Mouse (Mus musculus) spleen, adult 2 months (tissue): ENCODE data around the gene Irf4. TPM values are rescaled to one million over a fixed set of nuclear protein-coding genes. Genes with fewer than 3 reads are reported as not detected.
A peak's percentile ranks its signal among the peaks of the same experiment; 100 is the strongest.

Source experiments
- DNase-seq, 2 experiments: peaks; one replicate each; pipeline versions ENCODE4 v3.0.0 to v3.0.0-alpha.2; 2012 to 2021; ENCODE audit warnings: low spot score in 2 of 2, low read depth in 1 of 2
- H3K27ac ChIP-seq: fragments of 200-500 bp; 2 replicates; pipeline ENCODE4 v1.5.1; 2012; ENCODE audit warnings: low read length, inconsistent platforms; ENCODE audit not compliant: insufficient read depth
- H3K27me3 ChIP-seq: fragments of 200-500 bp; 2 replicates; pipeline ENCODE4 v1.6.1; 2012; ENCODE audit warnings: mild to moderate bottlenecking, moderate library complexity, low read length, inconsistent platforms; ENCODE audit not compliant: control insufficient read depth, insufficient read depth
- H3K36me3 ChIP-seq: fragments of 200-500 bp; 2 replicates; pipeline ENCODE4 v1.6.1; 2012; ENCODE audit warnings: mild to moderate bottlenecking, low read length, inconsistent platforms; ENCODE audit not compliant: control insufficient read depth, insufficient read depth
- H3K4me1 ChIP-seq: fragments of 200-500 bp; 2 replicates; pipeline ENCODE4 v1.6.1; 2011; ENCODE audit warnings: inconsistent platforms; ENCODE audit not compliant: control insufficient read depth, insufficient read depth, insufficient read length
- H3K4me3 ChIP-seq: fragments of 200-500 bp; 2 replicates; pipeline ENCODE4 v1.5.1; 2011; ENCODE audit warnings: mild to moderate bottlenecking, inconsistent platforms; ENCODE audit not compliant: insufficient read depth, insufficient read length; ENCODE audit errors: extremely low read depth
- CTCF ChIP-seq: fragments of 200-500 bp; IDR thresholded peaks from 2 replicates; pipeline ENCODE4 v1.5.1; 2011; ENCODE audit warnings: mild to moderate bottlenecking, inconsistent platforms; ENCODE audit not compliant: insufficient read depth, insufficient read length, insufficient replicate concordance; ENCODE audit errors: extremely low read depth
- POLR2A ChIP-seq: fragments of 200-500 bp; IDR thresholded peaks from 2 replicates; pipeline ENCODE4 v1.6.1; 2011; ENCODE audit warnings: low read depth, low read length, inconsistent platforms
- WGBS: fragments of 180-500 bp; shearing (Covaris S2); methylation state at CpG from one replicate; pipeline ENCODE4 v1.1.7; 2018; 5-methylcytosine and 5-hydroxymethylcytosine counted together
- polyA plus RNA-seq: library from polyadenylated mRNA; depleted of rRNA; stranded (reverse); fragments of >200 nt; gene quantifications from 2 replicates; pipeline ENCODE4 v1.2.3, GENCODE M21; 2012

The Irf4 gene
- polyA plus RNA-seq, 1 experiment: 16.2 TPM

DNA sequence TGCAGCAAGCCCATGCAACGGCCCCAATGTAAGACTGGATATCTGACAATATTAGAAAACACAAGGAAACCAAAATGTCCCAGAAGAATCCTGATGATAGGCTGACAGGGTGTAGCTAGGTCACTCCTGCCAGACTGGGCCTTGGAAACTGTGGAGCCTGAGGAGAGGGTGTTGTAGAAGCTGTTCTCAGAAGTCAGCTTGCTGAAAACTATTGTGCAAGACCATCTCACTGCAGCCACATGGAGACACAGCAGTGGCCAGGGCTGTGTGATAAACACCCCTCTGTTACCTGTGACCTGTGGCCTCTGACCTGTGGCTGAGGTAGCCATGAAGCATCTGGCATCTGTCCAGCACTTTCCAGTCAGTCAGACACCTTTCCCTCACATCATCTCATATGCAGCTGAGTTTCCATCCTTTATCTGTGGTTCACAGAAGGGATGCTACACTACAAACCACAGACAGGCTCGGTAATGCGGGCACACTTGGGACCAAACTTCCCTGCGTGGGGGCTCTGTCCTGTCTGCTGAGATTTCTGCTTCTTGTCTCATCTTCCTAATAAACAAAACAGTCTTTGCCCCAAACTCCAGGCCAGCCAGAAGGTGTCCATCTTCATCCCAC is 36.5 kb downstream of the Irf4 start:
- H3K27ac ChIP-seq: no peak overlapping the region
- H3K36me3 ChIP-seq: no peaks in the 10 kb centered on the region
- WGBS: 58% methylated on average over 4 of the region's 4 CpGs
- H3K27me3 ChIP-seq: no peaks in the 10 kb centered on the region
- peaks cover 21% of the 10 kb centered on the region; the same call in 1 of the 2 replicates for H3K4me1 ChIP-seq
- H3K4me3 ChIP-seq: no peak overlapping the region
- no peak for DNase-seq
- no peak for TF ChIP-seq POLR2A
- no peak for TF ChIP-seq CTCF

DNA sequence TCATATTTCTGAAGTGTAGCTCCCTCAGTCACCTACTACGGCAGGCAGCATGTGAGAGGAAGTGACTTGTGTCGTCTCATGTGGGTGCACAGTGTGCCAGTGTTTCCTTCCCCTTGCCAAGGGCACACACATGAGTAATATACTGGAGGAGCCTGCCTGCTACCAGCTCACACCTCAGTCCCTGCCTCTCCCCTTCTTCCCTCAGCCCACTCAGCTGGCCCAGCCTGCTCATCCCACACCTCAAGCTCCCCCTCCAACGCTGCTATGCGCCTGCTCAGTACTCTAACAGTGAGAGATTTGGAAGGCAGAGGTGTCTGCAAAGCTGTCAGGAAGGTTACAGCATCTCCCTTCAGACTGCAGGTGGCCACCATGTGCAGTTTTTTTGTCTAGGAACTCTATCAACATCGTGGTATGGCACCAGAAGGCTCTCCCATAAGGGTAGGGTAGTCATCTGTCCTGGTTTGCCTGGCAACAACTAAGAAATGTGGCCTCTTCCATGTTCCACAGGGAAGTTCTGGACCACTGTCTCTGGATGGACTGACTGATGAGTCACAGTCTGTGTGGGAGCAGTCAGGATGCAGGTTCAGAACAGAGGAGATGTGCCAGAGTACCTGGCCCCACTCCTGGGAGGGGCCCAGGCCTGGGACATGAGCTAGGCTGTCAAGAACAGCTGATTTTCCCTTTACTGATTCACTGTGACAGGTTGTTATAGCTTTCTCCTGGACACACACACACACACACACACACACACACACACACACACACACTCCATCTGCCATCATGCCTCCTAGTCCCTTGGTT is 37.4 kb downstream of the Irf4 start:
- no peaks in the 10 kb centered on the region for H3K36me3 ChIP-seq
- H3K4me3 ChIP-seq: no peak overlapping the region
- peak; percentile 72 to 90 for DNase-seq
- peaks cover 21% of the 10 kb centered on the region; the same call in 1 of the 2 replicates for H3K4me1 ChIP-seq
- TF ChIP-seq CTCF: no peak
- TF ChIP-seq POLR2A: no peak
- H3K27ac ChIP-seq: peak overlapping the region; percentile 50
- 8% methylated on average over 5 of the region's 5 CpGs for WGBS
- no peaks in the 10 kb centered on the region for H3K27me3 ChIP-seq

DNA sequence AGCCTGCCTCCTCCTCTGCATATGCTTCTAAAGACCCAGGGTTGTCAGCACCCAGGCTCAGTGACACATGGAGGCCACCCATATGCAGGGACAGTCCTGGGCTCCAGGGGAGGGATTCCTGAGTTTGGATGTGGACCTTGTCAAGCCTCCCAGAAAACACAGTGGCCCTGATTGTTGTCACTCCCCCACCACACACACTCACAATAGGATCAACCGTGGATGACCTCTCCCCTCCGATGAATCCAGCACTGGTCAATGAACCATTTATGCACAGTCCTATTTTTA is 38.0 kb downstream of the Irf4 start:
- Histone ChIP-seq H3K36me3 (no peaks in the 10 kb centered on the region), H3K27me3 (no peaks in the 10 kb centered on the region), H3K4me3 (no peak overlapping the region), H3K27ac (0 out of 2 replicates have a peak overlapping the region, but pooled peaks have one; percentile 50), H3K4me1 (peaks cover 24% of the 10 kb centered on the region; the same call in 1 of the 2 replicates)
- no peak for DNase-seq
- 94% methylated on average over 2 of the region's 2 CpGs for WGBS
- TF ChIP-seq POLR2A (no peak), CTCF (no peak)

DNA sequence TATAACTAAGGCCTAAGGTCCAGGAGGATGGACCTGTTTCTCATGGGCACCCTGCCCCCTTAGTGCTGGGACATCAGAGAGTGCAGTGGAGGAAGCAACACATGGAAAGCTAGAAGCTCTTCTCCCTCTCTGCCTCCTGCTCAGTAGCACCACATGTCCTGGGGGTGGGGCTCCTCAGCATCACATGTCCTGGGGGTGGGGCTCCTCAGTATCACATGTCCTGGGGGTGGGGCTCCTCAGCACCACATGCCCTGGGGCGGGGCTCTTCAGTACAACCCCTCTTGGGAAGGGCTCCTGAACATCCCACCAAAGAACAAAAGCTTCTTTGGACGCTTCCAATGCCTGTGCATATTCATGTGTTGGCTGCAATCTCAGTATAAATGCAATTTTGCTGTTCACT is 38.5 kb downstream of the Irf4 start:
- 87% methylated on average over 2 of the region's 2 CpGs for WGBS
- H3K27ac ChIP-seq: no peak overlapping the region

DNA sequence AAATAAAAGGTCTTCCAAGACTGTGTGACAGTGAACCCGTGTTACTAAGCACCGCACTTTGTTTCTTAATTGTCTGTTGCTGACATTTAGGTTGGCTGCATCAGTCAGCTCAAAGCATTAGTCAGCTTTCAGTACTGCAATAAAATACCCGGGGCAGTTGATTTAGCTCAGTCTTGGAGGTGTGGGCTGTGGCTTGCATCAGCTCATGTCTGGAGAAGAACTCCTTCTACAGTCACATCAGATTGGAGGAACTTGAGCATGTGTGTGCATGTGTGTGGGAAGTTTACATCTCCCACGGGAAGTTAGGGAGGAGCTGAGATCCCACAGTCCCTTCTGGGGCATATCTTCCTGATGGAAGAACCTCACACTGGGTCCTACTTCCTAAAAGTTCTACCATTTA is 38.9 kb downstream of the Irf4 start:
- H3K27me3 ChIP-seq: no peaks in the 10 kb centered on the region
- TF ChIP-seq POLR2A (no peak), CTCF (no peak)
- H3K4me1 ChIP-seq: peaks cover 31% of the 10 kb centered on the region; the same call in 1 of the 2 replicates
- no peak overlapping the region for H3K27ac ChIP-seq
- H3K4me3 ChIP-seq: no peak overlapping the region
- WGBS: 86% methylated on average over 4 of the region's 4 CpGs
- no peaks in the 10 kb centered on the region for H3K36me3 ChIP-seq
- DNase-seq: no peak

More for the DNA sequence above, 38.5 kb downstream of the Irf4 start:
- Histone ChIP-seq H3K4me3 (no peak overlapping the region), H3K4me1 (peaks cover 27% of the 10 kb centered on the region; the same call in 1 of the 2 replicates), H3K27me3 (no peaks in the 10 kb centered on the region), H3K36me3 (no peaks in the 10 kb centered on the region)
- TF ChIP-seq POLR2A: no peak
- TF ChIP-seq CTCF: no peak
- no peak for DNase-seq

DNA sequence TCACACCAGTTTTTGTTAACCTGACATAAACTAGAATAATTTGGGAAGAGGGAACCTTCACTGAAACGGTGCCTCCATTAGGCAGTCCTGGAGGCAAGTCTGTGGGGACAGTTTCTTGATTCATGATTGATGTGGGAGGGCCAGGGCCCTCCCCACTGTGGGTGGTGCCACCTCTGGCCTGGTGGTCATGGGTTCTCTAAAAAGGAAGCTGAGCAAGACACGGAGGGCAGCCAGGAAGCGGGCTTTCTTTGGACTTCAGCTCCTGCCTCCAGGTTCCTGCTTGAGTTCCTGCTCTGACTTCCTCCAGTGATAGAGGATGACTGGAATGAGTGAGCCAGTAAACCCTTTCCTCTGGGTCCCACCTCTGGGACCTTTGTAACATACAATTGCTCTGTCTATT is 39.4 kb downstream of the Irf4 start:
- no peak overlapping the region for H3K27ac ChIP-seq
- H3K4me1 ChIP-seq: peaks cover 31% of the 10 kb centered on the region; the same call in 1 of the 2 replicates
- H3K27me3 ChIP-seq: no peaks in the 10 kb centered on the region
- H3K36me3 ChIP-seq: no peaks in the 10 kb centered on the region
- DNase-seq: no peak
- 51% methylated on average over 3 of the region's 3 CpGs for WGBS
- TF ChIP-seq CTCF: no peak
- no peak for TF ChIP-seq POLR2A
- no peak overlapping the region for H3K4me3 ChIP-seq

DNA sequence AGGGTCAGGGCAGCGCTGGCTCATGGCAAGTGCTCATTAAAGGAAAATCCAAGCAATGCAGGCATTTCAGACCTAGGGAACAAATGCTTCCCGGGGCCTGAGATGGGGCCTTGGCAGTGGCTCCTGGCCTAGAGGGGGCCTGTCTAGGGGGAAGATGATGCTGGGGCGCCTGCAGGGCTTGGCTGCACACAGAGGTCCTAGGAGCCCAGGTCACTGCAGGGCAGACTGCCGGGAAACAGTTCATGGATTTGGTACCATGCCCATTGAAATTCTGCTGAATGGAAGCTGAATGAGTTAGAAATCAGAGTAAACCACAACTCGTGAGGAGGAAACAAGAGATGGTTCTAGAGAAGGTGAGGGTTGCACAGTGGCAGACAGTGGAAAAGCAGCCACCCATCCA is 41.0 kb downstream of the Irf4 start:
- no peak overlapping the region for H3K27ac ChIP-seq
- H3K4me1 ChIP-seq: peaks cover 31% of the 10 kb centered on the region; the same call in 1 of the 2 replicates
- WGBS: 92% methylated on average over 5 of the region's 5 CpGs
- H3K27me3 ChIP-seq: no peaks in the 10 kb centered on the region
- DNase-seq: no peak
- TF ChIP-seq POLR2A (no peak), CTCF (no peak)
- no peak overlapping the region for H3K4me3 ChIP-seq
- H3K36me3 ChIP-seq: no peaks in the 10 kb centered on the region
